Mouse (Mus musculus) lung, embryonic 16.5 days (tissue): ENCODE data around the gene Ccdc122. TPM values are rescaled to one million over a fixed set of nuclear protein-coding genes. Genes with fewer than 3 reads are reported as not detected.
"Not testable (repeated sequence)": the region's sequence is repeated elsewhere in the genome, so short reads cannot be mapped to it uniquely, and the experiment has no call there.

ENCODE experiments used
- ATAC-seq: fragments of 200-750 bp; cut with Nextera tagmentation; 2 replicates; pipeline ENCODE4 v1.8.0; 2017; ENCODE audit warnings: low read depth, mild to moderate bottlenecking, moderate library complexity
- H3K27ac ChIP-seq: fragments of 300-500 bp; sonication (generic); 2 replicates; pipeline ENCODE4 v1.5.1; 2014; ENCODE audit warnings: mild to moderate bottlenecking, control low read depth, low read length
- H3K27me3 ChIP-seq: fragments of 300-500 bp; sonication (generic); 2 replicates; pipeline ENCODE4 v1.6.1; 2014; ENCODE audit warnings: low read depth, low read length, mixed read lengths; ENCODE audit not compliant: control insufficient read depth, insufficient read depth
- H3K36me3 ChIP-seq: fragments of 300-500 bp; sonication (generic); 2 replicates; pipeline ENCODE4 v1.6.1; 2014; ENCODE audit warnings: low read length; ENCODE audit not compliant: control insufficient read depth, insufficient read depth
- H3K4me1 ChIP-seq: fragments of 300-500 bp; sonication (generic); replicated peaks from 2 replicates; pipeline ENCODE4 v1.6.1; 2014; ENCODE audit warnings: low read length, mixed read lengths; ENCODE audit not compliant: control insufficient read depth, insufficient read depth
- H3K4me2 ChIP-seq: fragments of 300-500 bp; sonication (generic); 2 replicates; pipeline ENCODE4 v1.6.1; 2014; ENCODE audit warnings: low read depth, low read length, control low read depth
- H3K4me3 ChIP-seq: fragments of 300-500 bp; sonication (generic); 2 replicates; pipeline ENCODE4 v1.5.1; 2014; ENCODE audit warnings: mild to moderate bottlenecking, low read length, control low read depth
- H3K9ac ChIP-seq: fragments of 300-500 bp; sonication (generic); 2 replicates; pipeline ENCODE4 v1.6.1; 2014; ENCODE audit warnings: low read length, control low read depth
- H3K9me3 ChIP-seq: fragments of 300-500 bp; sonication (generic); 2 replicates; pipeline ENCODE4 v1.6.1; 2016; ENCODE audit warnings: low read length; ENCODE audit not compliant: control insufficient read depth
- WGBS: fragments of 180-500 bp; shearing (Covaris S2); extraction: QIAGEN DNeasy Blood & Tissue Kit; methylation state at CpG from one replicate; pipeline ENCODE4 v1.1.7; 2014; 5-methylcytosine and 5-hydroxymethylcytosine counted together
- polyA plus RNA-seq: library from polyadenylated mRNA; unstranded; fragments of >200 nt; fragmentation: Nextera tagmentation; extraction: Ambion mirVana; gene quantifications from 2 replicates; pipeline ENCODE4 v1.2.1, GENCODE M21; 2015

The Ccdc122 gene
- 4.2 and 5.9 TPM in 2 replicates for polyA plus RNA-seq

GRCm38 (mm10) chr14:77036226-77037046, at the start of gene Ccdc122, which contains the start of gene Lacc1:
Ccdc122 (plus strand) TSS chr14:77036772.
Lacc1 (minus strand) TSS chr14:77036904.
- Histone ChIP-seq H3K4me1 (peaks cover 17% of the 10 kb centered on the region), H3K9ac (peak within 1 kb of the TSS; percentile 90)
- WGBS: under 1% methylated on average over 75 of the region's 86 CpGs

GRCm38 (mm10) chr14:76990351-76990750, 46.2 kb upstream of the Ccdc122 start:
- H3K36me3 ChIP-seq, H3K9ac ChIP-seq, H3K4me1 ChIP-seq, H3K4me2 ChIP-seq, ATAC-seq, H3K27me3 ChIP-seq, H3K9me3 ChIP-seq, H3K27ac ChIP-seq, H3K4me3 ChIP-seq: not testable (repeated sequence)
- 73% methylated on average over 2 of the region's 2 CpGs for WGBS

More at GRCm38 (mm10) chr14:77036226-77037046, at the start of gene Ccdc122, which contains the start of gene Lacc1:
- H3K27me3 ChIP-seq: no peaks in the 10 kb centered on the region
- H3K27ac ChIP-seq: peak within 1 kb of the TSS; percentile 73
- H3K4me3 ChIP-seq: peak within 1 kb of the TSS; percentile 77
- peak within 1 kb of the TSS; percentile 87 for H3K4me2 ChIP-seq
- ATAC-seq: peak; percentile 82
- H3K36me3 ChIP-seq: 0 out of 2 replicates have a peak, but pooled peaks cover 2% of the 10 kb centered on the region
- H3K9me3 ChIP-seq: no peaks in the 10 kb centered on the region

- no peak overlapping the region for H3K27ac ChIP-seq
- H3K27me3 ChIP-seq: no peaks in the 10 kb centered on the region
- H3K4me3 ChIP-seq: no peak overlapping the region
- 29% methylated on average over 8 of the region's 8 CpGs for WGBS
- peak; percentile 62; the same call in 1 of the 2 replicates for ATAC-seq
- no peaks in the 10 kb centered on the region for H3K9me3 ChIP-seq
- H3K9ac ChIP-seq: no peak overlapping the region
- peaks cover 5% of the 10 kb centered on the region; the same call in 1 of the 2 replicates for H3K4me1 ChIP-seq
- H3K4me2 ChIP-seq: no peak overlapping the region
- H3K36me3 ChIP-seq: no peaks in the 10 kb centered on the region
These were observed 31.8 kb upstream of the Ccdc122 start for GRCm38 (mm10) chr14:77004740-77005139.

GRCm38 (mm10) chr14:77005566-77005965, 31.0 kb upstream of the Ccdc122 start:
- Histone ChIP-seq H3K4me1 (peaks cover 5% of the 10 kb centered on the region; the same call in 1 of the 2 replicates), H3K9ac (no peak overlapping the region), H3K27ac (no peak overlapping the region), H3K4me2 (no peak overlapping the region), H3K27me3 (no peaks in the 10 kb centered on the region), H3K9me3 (no peaks in the 10 kb centered on the region), H3K36me3 (no peaks in the 10 kb centered on the region), H3K4me3 (no peak overlapping the region)
- 50% methylated on average over 5 of the region's 5 CpGs for WGBS
- ATAC-seq: no peak

- Histone ChIP-seq H3K27ac (no peak overlapping the region), H3K4me1 (peaks cover 5% of the 10 kb centered on the region; the same call in 1 of the 2 replicates), H3K4me2 (no peak overlapping the region), H3K9ac (no peak overlapping the region), H3K36me3 (no peaks in the 10 kb centered on the region), H3K27me3 (no peaks in the 10 kb centered on the region), H3K9me3 (no peaks in the 10 kb centered on the region), H3K4me3 (no peak overlapping the region)
- peak; percentile 65; the same call in 1 of the 2 replicates for ATAC-seq
- WGBS: 19% methylated on average over 3 of the region's 3 CpGs
These were observed 28.3 kb upstream of the Ccdc122 start for GRCm38 (mm10) chr14:77008238-77008637.

GRCm38 (mm10) chr14:77011804-77012203, 24.8 kb upstream of the Ccdc122 start:
- H3K4me2 ChIP-seq: no peak overlapping the region
- no peak for ATAC-seq

GRCm38 (mm10) chr14:77016783-77017182, 19.8 kb upstream of the Ccdc122 start:
- H3K36me3 ChIP-seq, H3K4me3 ChIP-seq, H3K9me3 ChIP-seq, H3K27me3 ChIP-seq, H3K9ac ChIP-seq, H3K4me1 ChIP-seq, H3K27ac ChIP-seq, ATAC-seq: not testable (repeated sequence)
- WGBS: 39% methylated on average over 12 of the region's 12 CpGs
- peak overlapping the region; percentile 17; the same call in 1 of the 2 replicates for H3K4me2 ChIP-seq

More at GRCm38 (mm10) chr14:77011804-77012203, 24.8 kb upstream of the Ccdc122 start:
- Histone ChIP-seq H3K36me3 (no peaks in the 10 kb centered on the region), H3K27me3 (no peaks in the 10 kb centered on the region), H3K9ac (no peak overlapping the region), H3K4me3 (no peak overlapping the region), H3K27ac (no peak overlapping the region), H3K4me1 (no peaks in the 10 kb centered on the region), H3K9me3 (no peaks in the 10 kb centered on the region)
- 3% methylated on average over 3 of the region's 3 CpGs for WGBS

GRCm38 (mm10) chr14:77017211-77017610, 19.4 kb upstream of the Ccdc122 start:
- Histone ChIP-seq H3K9ac (no peak overlapping the region), H3K4me1 (no peaks in the 10 kb centered on the region; the same call in 1 of the 2 replicates), H3K4me3 (no peak overlapping the region), H3K36me3 (no peaks in the 10 kb centered on the region), H3K9me3 (no peaks in the 10 kb centered on the region), H3K27ac (no peak overlapping the region), H3K27me3 (no peaks in the 10 kb centered on the region), H3K4me2 (peak overlapping the region; percentile 17; the same call in 1 of the 2 replicates)
- WGBS: 65% methylated on average over 6 of the region's 6 CpGs
- ATAC-seq: no peak

- Histone ChIP-seq H3K36me3 (peaks cover 6% of the 10 kb centered on the region; the same call in 1 of the 2 replicates), H3K9me3 (no peaks in the 10 kb centered on the region), H3K27ac (no peak overlapping the region), H3K4me3 (no peak overlapping the region), H3K4me1 (no peaks in the 10 kb centered on the region), H3K4me2 (no peak overlapping the region), H3K27me3 (no peaks in the 10 kb centered on the region), H3K9ac (no peak overlapping the region)
- no peak for ATAC-seq
- WGBS: 78% methylated on average over 3 of the region's 3 CpGs
These were observed 12.1 kb upstream of the Ccdc122 start for GRCm38 (mm10) chr14:77024499-77024898.
